Mouse (Mus musculus) stomach, postnatal 0 days (tissue): Measurements from ENCODE around the gene Lkaaear1. TPM values are rescaled to one million over a fixed set of nuclear protein-coding genes. Genes with fewer than 3 reads are reported as not detected.

Source experiments
- ATAC-seq: fragments of 200-750 bp; cut with Nextera tagmentation; 2 replicates; pipeline ENCODE4 v1.8.0; 2017; ENCODE audit not compliant: low FRiP score, low TSS enrichment
- DNase-seq: peaks from one replicate; pipeline ENCODE4 v3.0.0-alpha.2; 2016; ENCODE audit warnings: low spot score
- H3K27ac ChIP-seq: fragments of 300-500 bp; sonication (generic); replicated peaks from 2 replicates; pipeline ENCODE4 v1.5.1; 2014; ENCODE audit warnings: mild to moderate bottlenecking, control low read depth
- H3K27me3 ChIP-seq: fragments of 300-500 bp; sonication (generic); 2 replicates; pipeline ENCODE4 v1.6.1; 2014; ENCODE audit warnings: low read length; ENCODE audit not compliant: control insufficient read depth, insufficient read depth
- H3K36me3 ChIP-seq: fragments of 300-500 bp; sonication (generic); 2 replicates; pipeline ENCODE4 v1.6.1; 2014; ENCODE audit warnings: low read length, mixed read lengths; ENCODE audit not compliant: control insufficient read depth, insufficient read depth
- H3K4me1 ChIP-seq: fragments of 300-500 bp; sonication (generic); replicated peaks from 2 replicates; pipeline ENCODE4 v1.6.1; 2014; ENCODE audit warnings: antibody characterized with exemption; ENCODE audit not compliant: control insufficient read depth, insufficient read depth
- H3K4me2 ChIP-seq: fragments of 300-500 bp; sonication (generic); replicated peaks from 2 replicates; pipeline ENCODE4 v1.6.1; 2014; ENCODE audit warnings: low read depth, mild to moderate bottlenecking, control low read depth, moderate library complexity
- H3K4me3 ChIP-seq: fragments of 300-500 bp; sonication (generic); 2 replicates; pipeline ENCODE4 v1.5.1; 2014; ENCODE audit warnings: low read depth, low read length, control low read depth
- H3K9ac ChIP-seq: fragments of 300-500 bp; sonication (generic); 2 replicates; pipeline ENCODE4 v1.6.1; 2014; ENCODE audit warnings: mild to moderate bottlenecking, low read length, control low read depth, mixed read lengths
- H3K9me3 ChIP-seq: fragments of 300-500 bp; sonication (generic); 2 replicates; pipeline ENCODE4 v1.6.1; 2016; ENCODE audit warnings: low read length; ENCODE audit not compliant: control insufficient read depth
- CTCF ChIP-seq: IDR thresholded peaks from 2 replicates; pipeline ENCODE4 v1.5.1; 2016; ENCODE audit warnings: antibody characterized with exemption, low read depth, mild to moderate bottlenecking, moderate library complexity
- EP300 ChIP-seq: optimal IDR thresholded peaks from 2 replicates; pipeline ENCODE3; 2016; ENCODE audit warnings: antibody characterized with exemption
- WGBS: fragments of 180-500 bp; shearing (Covaris S2); extraction: QIAGEN DNeasy Blood & Tissue Kit; methylation state at CpG from one replicate; pipeline ENCODE4 v1.1.7; 2014; 5-methylcytosine and 5-hydroxymethylcytosine counted together
- polyA plus RNA-seq: library from polyadenylated mRNA; unstranded; fragments of >200 nt; fragmentation: Nextera tagmentation; extraction: Ambion mirVana; gene quantifications from 2 replicates; pipeline ENCODE4 v1.2.1, GENCODE M21; 2015

Lkaaear1 gene
- polyA plus RNA-seq, 1 experiment from 2014 or later = not detected

DNA sequence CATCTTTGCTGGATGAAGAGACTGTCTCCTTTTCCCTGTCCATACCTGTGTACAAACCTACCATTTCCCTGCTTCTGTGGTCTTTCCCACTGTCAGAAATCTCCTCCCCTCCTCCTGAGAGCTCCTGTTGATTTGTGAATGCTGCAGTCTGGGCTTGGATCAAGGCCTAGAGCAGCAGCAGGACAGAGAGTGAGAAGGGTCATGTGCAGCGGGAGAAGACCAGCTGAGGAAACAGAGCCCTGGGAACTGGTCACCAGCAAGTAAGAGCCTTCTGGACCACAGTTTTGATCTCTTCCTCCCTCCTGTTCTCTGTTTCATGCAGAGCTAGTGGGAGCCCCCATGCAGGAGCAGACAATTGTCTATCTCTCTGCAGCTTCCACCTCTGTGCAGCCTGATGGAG lies 2.5 kb downstream of the Lkaaear1 start:
- Histone ChIP-seq H3K36me3 (no peaks in the 10 kb centered on the region), H3K9me3 (no peaks in the 10 kb centered on the region), H3K27me3 (no peaks in the 10 kb centered on the region), H3K4me1 (peaks cover 2% of the 10 kb centered on the region; the same call in 1 of the 2 replicates), H3K9ac (no peak overlapping the region), H3K4me2 (no peak overlapping the region), H3K27ac (no peak overlapping the region), H3K4me3 (no peak overlapping the region)
- TF ChIP-seq EP300 = no peak
- no peak for TF ChIP-seq CTCF
- WGBS = 72% methylated on average over 1 of the region's 1 CpGs
- ATAC-seq (no peak), DNase-seq (peak; percentile 10)

DNA sequence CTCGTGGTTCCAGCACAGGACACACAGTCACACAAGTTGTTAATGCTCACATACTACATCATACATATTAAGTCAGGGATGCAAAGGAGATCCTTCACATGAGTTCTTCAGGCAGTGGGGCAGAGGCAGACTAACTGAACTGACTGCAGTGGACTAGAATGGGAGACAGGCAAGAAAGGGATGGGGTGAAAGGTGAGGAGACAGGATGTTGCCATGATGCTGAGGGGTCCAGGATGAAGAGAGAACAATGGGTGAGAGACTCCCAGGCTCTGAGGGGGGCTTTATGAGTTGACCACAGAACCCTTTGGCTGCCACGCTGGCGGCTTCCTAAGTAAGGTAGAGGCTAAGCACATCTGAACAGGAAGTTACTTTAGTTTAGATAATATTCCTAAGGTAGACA lies 3.7 kb downstream of the Lkaaear1 start:
- Histone ChIP-seq H3K4me3 (no peak overlapping the region), H3K4me2 (no peak overlapping the region), H3K9me3 (no peaks in the 10 kb centered on the region), H3K4me1 (peaks cover 2% of the 10 kb centered on the region; the same call in 1 of the 2 replicates), H3K27ac (no peak overlapping the region), H3K9ac (no peak overlapping the region), H3K36me3 (no peaks in the 10 kb centered on the region), H3K27me3 (no peaks in the 10 kb centered on the region)
- DNase-seq (peak; percentile 11), ATAC-seq (no peak)
- WGBS = 87% methylated on average over 3 of the region's 3 CpGs
- no peak for TF ChIP-seq EP300
- TF ChIP-seq CTCF = no peak

DNA sequence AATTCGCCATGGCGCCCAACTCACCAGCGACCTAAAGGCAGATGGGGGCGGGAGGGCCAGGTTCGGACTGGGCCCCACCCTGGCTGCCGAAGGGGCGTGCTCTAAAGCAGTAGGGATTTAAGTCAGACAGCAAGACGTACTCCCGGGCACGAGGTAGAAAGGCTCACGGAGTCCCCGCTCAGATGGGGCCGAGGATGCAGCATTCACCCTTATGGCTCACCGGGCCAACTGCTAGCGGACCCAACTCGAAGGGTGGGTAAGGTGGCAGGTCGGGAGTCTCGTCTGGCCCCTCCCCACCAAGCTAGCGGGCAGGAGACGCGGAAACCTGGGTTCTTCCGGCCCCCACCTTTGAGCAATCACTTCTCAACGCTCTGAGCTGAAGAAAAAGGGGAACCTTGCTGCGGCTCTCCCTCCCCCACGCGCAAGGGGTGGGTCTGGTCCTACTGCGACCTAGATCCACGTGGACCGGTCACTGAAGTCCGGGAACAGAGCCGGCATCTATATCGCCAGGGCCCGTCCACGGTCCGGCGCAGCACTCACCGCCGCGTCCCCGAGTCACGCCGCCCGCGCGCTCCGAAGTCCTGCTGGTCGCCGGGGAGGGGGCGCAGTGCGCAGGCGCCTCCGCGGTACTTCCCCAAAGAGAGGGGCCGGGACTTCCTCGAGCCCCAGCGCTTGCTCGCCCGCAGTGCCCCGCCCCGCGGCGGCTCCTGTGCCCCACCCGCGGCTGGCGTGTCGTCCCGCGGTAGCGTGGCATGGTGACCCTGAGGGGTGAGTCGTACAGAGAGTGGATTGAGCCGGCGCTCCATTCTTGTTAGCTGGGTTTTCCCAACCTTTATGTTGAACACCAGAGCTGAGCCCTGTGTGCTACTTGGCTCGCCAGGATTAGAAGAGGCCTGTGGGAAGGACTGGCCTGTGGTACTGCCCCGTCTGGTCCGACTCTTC lies 4.6 kb downstream of the Lkaaear1 start, which contains the start of gene Rgs19:
Rgs19 (minus strand) TSS at position 639 of the 942 bp plus-strand sequence.
- H3K27ac ChIP-seq = 0 out of 2 replicates have a peak within 1 kb of the TSS, but pooled peaks have one; percentile 31
- H3K27me3 ChIP-seq = no peaks in the 10 kb centered on the region
- no peaks in the 10 kb centered on the region for H3K9me3 ChIP-seq
- under 1% methylated on average over 73 of the region's 75 CpGs for WGBS
- peak within 1 kb of the TSS; percentile 61 for H3K4me3 ChIP-seq
- ATAC-seq (peak; percentile 81), DNase-seq (peak; percentile 78)
- no peak for TF ChIP-seq EP300
- TF ChIP-seq CTCF = no peak
- peak within 1 kb of the TSS; percentile 95 for H3K4me2 ChIP-seq
- H3K4me1 ChIP-seq = peaks cover 2% of the 10 kb centered on the region; the same call in 1 of the 2 replicates
- peak within 1 kb of the TSS; percentile 62 for H3K9ac ChIP-seq
- H3K36me3 ChIP-seq = 0 out of 2 replicates have a peak, but pooled peaks cover 3% of the 10 kb centered on the region

DNA sequence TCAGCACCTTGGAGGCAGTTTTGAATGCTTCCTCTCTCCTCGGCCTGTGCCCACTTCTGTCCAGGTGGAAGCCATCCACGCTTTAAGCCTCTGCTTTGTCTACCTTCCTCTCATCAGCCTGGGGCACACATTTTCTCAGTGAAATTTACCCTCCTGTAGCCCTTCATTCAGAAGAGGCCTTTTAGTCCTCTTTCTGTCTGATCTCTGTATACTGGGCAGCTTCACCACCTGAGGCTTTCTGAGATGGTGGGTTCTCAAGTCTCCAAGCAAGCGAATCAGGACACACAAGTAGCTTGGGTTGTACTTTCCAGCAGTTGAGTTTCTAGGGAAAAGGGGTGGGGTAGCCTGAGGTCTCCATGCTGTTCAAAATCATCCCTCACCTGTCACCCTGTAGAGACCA lies 5.9 kb downstream of the Lkaaear1 start:
- H3K9ac ChIP-seq = no peak overlapping the region
- H3K27ac ChIP-seq = no peak overlapping the region
- H3K4me2 ChIP-seq = no peak overlapping the region; the same call in 1 of the 2 replicates
- H3K4me1 ChIP-seq = peaks cover 2% of the 10 kb centered on the region; the same call in 1 of the 2 replicates
- 85% methylated on average over 3 of the region's 3 CpGs for WGBS
- no peaks in the 10 kb centered on the region for H3K27me3 ChIP-seq
- TF ChIP-seq CTCF (no peak), EP300 (no peak)
- ATAC-seq = no peak
- H3K9me3 ChIP-seq = no peaks in the 10 kb centered on the region
- no peak overlapping the region for H3K4me3 ChIP-seq
- DNase-seq = peak; percentile 9
- 0 out of 2 replicates have a peak, but pooled peaks cover 3% of the 10 kb centered on the region for H3K36me3 ChIP-seq

DNA sequence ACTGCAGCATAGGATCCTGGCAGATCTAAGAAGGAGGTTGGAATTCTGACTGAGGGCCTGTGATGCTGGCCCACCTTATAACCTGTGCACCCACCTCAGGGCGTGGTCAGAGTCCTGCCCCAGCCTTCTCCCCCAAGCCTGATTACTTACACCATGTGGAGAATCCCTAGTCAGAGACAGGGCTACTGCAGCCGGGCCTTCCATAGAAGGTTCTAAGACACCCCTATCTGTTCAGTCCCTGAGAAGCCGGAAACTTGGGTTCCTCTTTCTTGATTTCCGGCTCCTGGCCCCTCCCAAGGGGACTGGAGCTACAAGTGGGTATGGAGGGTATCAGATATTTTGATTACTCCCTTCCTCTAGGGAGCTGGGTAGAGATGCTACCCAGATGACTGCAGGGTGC lies 6.7 kb downstream of the Lkaaear1 start:
- Histone ChIP-seq H3K27me3 (no peaks in the 10 kb centered on the region), H3K4me2 (no peak overlapping the region), H3K27ac (no peak overlapping the region), H3K4me3 (no peak overlapping the region), H3K9ac (no peak overlapping the region), H3K9me3 (no peaks in the 10 kb centered on the region), H3K4me1 (peaks cover 2% of the 10 kb centered on the region; the same call in 1 of the 2 replicates), H3K36me3 (0 out of 2 replicates have a peak, but pooled peaks cover 3% of the 10 kb centered on the region)
- DNase-seq = peak; percentile 11
- WGBS = 87% methylated on average over 4 of the region's 4 CpGs
- ATAC-seq = no peak
- TF ChIP-seq EP300 (no peak), CTCF (no peak)
